Mouse (Mus musculus) brain, embryonic 18.5 days (tissue): ENCODE measurements at regions not wholly inside any gene's neighbourhood (a gene's known extent, or its start where the extent isn't known, plus 50 kb on each side); places are given as distances from the start of the nearest gene placed in this dataset.
"Not testable (repeated sequence)": the region's sequence is repeated elsewhere in the genome, so short reads cannot be mapped to it uniquely, and the experiment has no call there.

Source experiments
- DNase-seq: peaks from one replicate; pipeline ENCODE4 v3.0.0-alpha.2; 2012; ENCODE audit warnings: low read depth, low spot score

- no peak for DNase-seq
Measured at GRCm38 (mm10) chr13:74969244-74969643, 120.4 kb upstream of the Pcsk1 start.

GRCm38 (mm10) chr13:74955876-74956275 is 133.8 kb upstream of the Pcsk1 start:
- no peak for DNase-seq

GRCm38 (mm10) chr13:74913655-74914054 is 105.0 kb upstream of the Cast start:
- DNase-seq: not testable (repeated sequence)

GRCm38 (mm10) chr13:74903213-74904055 is 94.8 kb upstream of the Cast start:
- peak; percentile 26 for DNase-seq

GRCm38 (mm10) chr13:74889859-74890469 is 81.4 kb upstream of the Cast start:
- DNase-seq: no peak

- DNase-seq: no peak
Measured at GRCm38 (mm10) chr13:74867720-74868119, 59.1 kb upstream of the Cast start.

- no peak for DNase-seq
Measured at GRCm38 (mm10) chr13:74864000-74864399, 55.4 kb upstream of the Cast start.

- no peak for DNase-seq
Measured at GRCm38 (mm10) chr13:74861373-74861970, 52.9 kb upstream of the Cast start.
